Mouse (Mus musculus) heart, adult 9 months (tissue): ENCODE measurements around the gene Map3k14.
"Not testable (repeated sequence)": the region's sequence is repeated elsewhere in the genome, so short reads cannot be mapped to it uniquely, and the experiment has no call there.

ENCODE experiments used
- DNase-seq, 2 experiments: peaks; one replicate each; pipeline ENCODE4 v3.0.0; 2022; ENCODE audit warnings: low spot score in 2 of 2

The Map3k14 gene

DNA sequence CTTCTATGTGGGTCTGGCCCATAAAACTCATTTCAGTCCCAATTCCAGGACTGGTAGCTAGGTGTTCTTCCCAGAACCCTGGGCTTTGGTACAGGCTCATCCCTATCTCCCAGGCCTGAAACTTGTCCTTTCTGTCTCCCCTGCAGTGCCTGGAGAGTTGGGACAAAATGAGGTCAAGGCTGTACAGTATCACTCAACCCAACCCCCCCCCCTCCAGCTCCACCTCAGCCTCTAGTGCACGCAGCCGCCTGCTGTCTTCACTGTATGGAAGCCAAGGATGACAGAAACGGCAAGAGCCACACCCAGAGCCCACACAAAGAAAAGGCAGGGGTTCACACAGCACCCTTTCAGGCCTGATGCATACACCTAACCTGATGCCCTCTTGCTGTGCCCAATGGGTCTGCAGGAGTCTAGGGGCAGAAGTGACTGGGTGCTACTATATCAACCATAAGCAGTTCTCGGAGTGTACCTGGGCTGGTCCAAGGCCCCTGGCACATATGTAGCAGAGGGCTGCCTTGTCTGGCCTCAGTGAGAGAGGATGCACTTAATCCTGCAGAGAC is 20.5 kb downstream of the Map3k14 start:
- no peak for DNase-seq

DNA sequence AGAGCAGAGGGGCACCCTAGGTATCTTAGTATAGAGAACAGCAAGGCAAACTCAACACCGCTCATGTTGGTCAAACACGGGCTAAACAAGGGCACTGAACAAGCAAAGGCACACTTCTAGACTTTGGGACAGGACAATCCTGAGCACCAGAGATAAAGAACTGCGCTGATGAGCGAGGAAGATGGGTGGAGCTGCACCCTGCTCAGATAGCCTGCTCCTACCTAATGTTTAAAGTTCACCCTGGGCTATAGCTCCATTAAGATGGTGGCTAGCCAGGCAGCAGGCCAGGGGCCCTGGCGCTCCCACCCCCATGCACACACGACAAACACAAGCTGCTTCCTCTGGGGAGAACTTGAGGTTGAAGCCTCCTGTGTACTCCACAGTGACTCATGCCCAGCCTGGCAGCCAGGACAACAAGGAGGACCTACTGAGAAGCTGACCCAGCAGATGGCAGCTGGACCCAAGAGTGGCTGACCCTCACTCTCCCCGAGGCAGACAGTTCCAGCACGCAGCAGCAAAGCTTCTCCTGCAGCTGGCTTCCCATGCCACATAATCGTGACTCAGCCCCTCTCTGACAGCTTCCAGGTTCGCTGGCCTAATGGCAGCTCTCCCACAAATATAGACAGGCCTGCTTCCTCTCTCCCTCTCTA is 21.1 kb downstream of the Map3k14 start:
- DNase-seq: peak; percentile 68 to 77

DNA sequence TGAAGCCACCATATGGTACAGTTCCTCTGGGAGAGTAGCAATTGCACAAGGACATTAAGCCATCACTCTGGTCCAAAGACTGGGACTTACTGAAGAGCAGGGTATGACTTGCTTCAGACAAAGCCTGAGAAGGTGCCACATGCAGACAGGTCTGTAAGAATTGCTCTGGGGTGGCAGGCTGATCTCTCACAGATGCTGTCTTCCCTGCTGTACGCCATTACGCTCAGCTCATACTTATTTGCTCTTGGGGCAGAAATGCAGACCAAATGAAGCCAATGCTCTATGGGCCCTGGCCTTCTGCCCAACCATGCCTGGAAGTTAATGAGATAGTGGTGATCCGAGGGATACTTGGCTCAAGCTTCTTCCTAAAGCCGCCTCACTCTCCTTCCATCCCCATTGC is 22.4 kb downstream of the Map3k14 start:
- DNase-seq: no peak

DNA sequence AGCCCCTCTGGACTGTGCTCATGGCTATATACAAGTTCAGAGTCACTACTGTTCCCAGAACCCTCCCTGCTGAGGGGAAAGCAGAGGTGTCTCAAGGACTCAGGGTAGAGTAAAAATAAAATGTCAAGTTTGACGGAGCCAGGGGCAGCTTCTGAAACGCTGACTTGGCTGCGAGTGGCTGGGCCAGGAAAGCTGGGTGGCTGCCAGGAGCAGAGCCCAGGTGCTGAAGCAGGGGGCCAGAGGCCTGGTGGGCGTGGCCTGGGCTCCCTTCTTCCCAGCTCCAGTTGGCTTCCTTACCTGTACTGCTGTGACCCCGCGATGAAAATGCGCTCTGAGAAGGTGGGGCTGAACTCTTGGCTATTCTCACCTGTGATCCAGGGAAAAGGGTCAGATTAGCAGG is 26.5 kb downstream of the Map3k14 start:
- no peak for DNase-seq

DNA sequence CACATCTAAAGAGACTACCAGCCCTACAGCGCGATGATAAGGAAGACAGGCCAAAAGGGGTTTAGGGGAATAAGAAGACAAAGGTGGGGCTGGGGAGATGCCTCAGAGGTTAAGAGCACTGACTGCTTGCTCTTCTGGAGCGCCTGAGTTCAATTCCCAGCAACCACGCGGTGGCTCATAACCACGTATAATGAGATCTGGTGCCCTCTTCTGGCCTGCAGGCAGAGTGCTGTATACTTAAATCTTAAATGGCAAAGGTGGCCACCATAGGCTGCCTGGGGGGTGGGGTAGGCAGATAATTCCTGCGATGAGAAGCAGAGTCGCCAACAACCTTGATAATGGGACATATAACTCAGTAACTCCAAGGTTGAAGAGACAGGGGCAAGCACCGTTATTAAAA is 29.5 kb downstream of the Map3k14 start:
- no peak for DNase-seq

DNA sequence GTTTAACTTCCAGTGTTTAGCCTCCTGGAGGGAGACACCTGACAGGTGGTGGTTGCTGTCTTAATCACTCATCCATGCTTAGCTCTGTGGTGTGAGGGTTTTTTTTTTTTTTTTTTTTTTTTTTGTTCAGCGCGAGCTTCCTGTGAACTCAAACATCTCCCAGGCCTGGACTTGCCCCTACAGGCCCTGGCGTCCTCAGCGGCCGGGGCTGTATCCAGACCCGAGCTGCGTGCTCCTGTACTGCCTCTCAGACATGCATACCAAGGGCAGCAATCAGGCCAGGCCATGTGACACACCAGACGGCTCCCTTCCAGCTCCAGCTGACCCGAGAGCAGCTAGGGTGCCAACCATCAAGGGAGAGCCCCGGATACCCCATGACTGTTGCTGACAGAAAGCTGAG is 30.4 kb downstream of the Map3k14 start:
- no peak for DNase-seq

DNA sequence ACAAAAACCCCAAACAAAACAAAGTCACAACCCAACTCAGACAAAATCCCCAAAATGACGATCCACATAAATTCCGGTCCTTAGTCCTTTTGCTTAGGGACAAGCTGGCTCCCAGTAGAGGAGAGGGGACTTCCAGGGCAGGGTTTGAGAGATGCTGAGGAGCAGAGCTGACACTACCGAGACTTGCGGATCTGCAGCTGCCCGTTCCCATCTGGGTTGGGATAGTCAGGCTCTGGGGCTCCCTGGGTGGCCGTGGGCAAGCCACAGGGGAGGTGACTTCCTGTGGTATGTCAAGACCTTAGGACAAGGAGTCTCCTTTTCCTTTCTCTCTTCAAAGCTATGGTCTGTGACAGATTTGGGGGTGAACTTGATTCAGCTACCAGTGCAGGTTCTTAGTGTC is 30.8 kb downstream of the Map3k14 start:
- DNase-seq: no peak

DNA sequence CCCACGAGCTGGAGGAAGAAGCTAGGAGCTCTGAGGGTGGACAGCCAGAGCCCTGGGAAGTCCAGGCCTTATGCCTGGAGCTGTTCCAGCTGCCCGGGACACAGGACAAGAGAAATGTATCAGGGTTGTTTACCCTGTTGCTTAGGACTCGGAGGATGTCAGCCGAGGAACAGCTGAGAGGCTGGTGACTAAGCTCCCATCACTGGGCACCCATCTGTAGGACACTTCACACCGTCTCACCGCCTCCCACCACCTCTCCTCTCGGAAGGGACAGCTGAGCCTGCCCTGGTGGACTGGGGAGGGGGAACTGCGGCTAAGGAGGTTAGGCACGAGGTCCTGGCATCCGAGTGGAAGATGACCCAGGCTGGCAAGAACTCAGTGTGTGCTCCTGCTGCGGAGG is 31.6 kb downstream of the Map3k14 start:
- DNase-seq: peak in 1 of 2 experiments; percentile 36

DNA sequence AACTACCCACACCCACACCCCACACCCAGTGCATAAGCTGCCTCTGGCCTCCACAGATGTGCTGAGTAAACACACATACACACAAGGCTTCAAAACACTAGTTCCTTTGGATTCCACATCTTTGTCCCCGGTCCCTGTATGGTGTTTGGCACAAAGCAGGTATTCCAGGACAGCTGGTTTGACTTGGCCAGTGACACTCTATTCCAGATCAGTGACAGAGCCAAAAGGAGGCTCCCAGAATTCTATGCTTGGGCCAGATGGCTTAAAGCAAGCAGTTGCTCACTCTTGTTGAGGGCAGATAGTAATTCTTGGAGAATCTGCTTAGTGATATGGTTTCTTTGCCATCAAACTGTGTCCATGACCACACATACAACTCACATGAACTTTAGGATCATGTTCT is 32.8 kb downstream of the Map3k14 start:
- no peak for DNase-seq

DNA sequence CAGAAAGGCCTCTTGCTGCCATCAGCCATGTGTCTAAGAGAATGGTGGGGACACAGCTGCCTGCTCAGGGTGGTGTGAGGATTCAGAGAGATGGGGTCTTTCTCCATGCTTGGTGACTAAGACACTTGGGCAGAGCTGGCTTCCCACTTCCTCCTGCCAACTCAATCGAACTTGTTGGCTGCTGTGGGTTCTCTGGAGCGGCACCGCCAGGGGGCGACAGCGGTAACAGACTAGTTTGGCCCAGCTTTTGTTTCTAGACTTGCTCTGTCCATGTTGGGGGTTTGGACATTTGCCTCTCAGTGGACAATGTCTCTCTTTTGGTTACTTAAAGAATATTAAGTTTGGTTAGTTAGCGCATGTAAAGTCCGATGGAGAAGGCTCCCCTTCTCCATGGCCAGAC is 34.3 kb downstream of the Map3k14 start:
- peak; percentile 66 to 88 for DNase-seq

DNA sequence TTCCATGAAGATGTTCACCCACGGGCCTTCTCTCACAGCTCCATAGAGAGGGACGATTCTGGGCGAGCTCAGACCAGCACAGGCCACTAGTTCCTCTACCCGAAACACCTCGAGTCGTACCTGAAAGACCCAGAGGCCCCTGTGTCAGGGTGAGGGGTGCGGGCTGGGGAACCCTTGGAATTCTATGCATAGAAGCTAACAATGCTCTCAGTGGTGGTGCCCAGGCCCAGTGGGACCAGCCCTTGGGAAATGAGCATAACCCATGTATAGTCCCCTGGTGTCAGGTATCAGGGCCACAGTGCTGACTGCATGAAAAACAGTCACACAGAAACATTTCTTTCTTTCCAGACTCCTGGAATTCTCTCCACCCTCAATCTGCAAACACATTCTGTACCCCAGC is 35.9 kb downstream of the Map3k14 start:
- DNase-seq: no peak

DNA sequence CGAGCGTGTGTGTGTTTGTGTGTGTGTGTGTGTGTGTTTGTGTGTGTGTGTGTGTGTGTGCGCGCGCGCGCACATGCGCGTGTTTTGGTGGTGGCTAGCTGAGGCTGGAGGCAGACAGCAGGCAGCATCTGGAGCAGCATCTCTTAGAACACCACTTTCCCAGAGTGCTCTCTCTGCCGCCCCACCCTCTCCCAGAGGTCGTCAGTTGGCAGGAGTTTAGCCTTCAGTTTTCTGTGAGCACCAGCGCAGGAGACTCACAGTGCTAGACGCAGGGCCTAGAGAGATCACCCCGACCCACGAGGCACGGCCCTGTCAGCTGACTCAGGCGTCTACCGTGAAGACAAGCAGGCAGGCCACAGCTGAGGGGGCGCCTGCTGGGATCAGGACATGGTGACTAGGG is 36.6 kb downstream of the Map3k14 start:
- DNase-seq: peak in 1 of 2 experiments; percentile 56

DNA sequence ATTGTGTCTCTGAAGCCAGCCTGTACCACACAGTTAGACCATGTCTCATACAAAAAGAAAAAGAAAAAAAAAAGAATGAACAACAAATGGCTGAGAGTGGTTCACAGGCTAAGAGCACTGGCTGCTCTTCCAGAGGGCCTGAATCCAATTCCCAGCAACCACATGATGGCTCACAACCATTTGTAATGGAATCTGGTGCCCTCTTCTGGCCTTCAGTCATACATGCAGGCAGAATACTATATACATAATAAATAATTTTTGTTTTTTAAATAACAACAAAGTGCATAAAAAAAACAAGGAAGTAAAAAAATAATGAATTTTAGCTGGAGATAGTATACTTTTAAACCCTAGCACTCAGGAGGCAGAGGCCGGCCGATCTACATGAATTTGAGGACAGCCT is 37.7 kb downstream of the Map3k14 start:
- DNase-seq: no peak

DNA sequence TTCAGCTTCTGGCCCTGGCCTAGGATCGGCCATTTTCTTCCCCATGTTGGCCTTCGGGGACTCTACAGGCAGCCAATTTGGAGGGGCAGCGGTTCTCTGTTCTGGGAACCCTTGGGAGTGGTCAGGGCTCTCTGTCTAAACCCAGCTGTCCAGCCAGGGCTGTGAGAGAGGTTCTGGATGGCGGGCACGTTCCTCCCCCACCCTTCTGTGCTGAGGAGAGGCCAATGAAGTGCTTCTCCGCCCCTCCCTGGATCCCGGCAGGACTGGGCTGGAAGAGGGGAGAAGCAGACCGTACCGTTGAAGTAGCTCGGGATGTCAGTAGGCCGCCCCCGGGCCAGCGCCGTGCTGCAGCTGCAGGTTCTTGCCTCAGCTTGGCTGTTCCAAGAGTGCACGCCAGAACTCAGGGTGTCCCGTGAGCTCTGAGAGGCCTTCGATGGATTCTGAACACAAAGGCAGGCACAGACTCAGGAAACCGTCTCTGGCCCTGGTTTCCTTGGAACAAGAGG is 43.3 kb downstream of the Map3k14 start:
- peak; percentile 61 to 73 for DNase-seq

DNA sequence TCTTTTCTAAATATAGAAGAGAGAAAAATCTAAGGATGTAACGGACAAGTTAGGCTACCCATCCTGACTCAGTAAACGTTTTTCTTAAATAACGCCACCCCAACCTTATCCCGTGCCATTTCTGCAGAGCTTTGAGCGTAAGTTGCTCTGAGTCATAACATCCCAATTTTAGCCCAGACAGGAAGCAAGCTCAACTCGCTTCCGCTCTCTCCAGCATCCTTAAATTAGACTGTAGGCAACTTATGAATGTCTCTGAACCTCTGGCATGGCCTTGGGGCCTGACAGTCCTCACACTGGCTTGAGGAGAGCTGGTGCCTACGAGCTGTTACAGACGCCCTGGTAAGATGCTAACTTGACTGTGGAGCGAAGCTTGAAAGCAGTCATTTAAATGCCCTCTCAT is 43.8 kb downstream of the Map3k14 start:
- peak; percentile 57 to 70 for DNase-seq

DNA sequence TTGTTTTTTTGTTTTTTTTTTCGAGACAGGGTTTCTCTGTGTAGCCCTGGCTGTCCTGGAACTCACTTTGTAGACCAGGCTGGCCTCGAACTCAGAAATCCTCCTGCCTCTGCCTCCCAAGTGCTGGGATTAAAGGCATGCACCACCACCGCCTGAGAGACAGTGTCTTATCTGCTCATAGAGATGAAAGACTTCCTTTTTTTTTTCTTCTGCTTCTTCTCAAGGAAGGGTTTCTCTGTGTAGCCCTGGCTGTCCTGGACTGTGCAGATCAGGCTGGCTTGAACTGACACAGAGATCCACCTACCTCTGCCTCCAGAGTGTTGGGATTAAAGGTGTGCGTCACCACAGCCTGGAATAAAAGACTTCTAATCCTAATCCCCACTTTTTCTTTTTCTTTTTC is 44.6 kb downstream of the Map3k14 start:
- DNase-seq: not testable (repeated sequence)

DNA sequence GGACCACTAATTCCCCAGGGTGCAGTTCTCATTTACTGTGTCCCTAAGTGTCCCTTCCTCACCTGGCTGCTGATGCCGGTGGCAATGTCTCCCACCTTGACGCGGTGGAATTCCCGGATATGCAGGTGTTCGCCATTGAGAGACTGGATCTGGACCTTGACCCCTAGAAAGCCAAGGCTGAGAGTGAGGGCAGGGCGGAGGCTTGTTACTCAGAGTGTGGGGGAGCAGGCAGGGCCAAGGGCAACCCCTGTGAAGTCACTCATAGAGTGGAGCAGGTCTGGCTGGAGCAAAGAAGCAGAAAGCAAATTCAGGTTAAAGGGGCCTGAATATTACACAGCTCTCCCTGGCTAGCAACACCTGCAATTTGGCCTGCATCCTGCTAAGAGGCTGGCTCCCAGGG is 45.8 kb downstream of the Map3k14 start:
- DNase-seq: no peak

DNA sequence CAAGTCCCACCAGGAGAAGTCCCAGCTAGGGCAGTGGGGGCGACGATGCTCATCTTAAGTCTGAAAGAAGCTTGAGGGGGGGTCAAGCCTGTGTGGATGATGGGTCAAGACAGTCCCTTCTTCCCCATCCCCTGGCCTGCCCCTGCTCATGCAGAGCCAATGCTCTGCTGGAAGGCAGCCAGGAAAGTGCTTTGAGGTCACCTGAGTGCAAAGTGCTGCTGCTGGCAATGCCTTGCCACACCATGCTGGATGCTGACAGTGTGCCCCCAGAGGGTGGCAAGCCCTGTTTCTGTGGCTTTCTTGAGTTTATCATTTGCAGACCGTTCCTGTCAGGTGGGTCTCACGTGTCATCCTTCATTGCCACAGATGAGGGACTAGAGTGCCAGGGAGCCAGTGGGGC is 47.3 kb downstream of the Map3k14 start:
- no peak for DNase-seq

DNA sequence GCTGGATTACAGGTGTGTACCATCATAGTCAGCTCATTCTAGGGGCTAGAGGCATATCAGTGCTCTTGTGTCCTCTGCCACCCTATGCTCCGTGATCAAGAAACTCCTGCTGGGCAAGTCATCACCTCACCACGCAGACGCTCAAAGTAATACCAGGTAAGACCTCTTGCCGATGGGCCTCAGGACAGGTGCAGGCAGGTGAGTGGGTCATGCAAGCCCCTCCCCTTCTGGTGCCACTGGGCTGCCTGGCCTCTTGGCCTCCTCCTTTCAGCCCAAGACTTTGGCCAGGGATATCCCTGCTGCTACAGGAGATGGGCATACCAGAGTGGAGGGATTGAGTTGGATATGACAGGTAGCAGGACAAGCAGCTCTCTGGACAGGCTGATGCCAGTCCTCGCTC is 48.0 kb downstream of the Map3k14 start:
- no peak for DNase-seq

DNA sequence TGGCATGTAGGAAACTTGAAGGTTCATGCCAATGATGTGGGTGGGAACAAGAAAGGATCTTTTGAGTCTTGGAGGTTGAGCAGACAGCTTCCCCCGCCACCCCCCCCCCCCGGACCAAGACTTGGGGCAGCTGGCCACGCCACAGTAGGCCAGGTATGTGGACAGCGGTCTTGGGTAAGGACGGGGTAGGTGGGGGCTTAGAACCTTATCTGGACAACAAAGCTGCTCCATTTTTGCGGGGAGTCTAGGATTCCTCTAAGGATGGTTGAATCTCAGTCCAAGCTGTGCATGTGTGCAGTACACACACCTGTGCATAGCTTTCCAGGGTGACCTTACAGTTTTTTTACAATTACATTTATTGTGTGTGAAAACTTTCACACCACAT is 48.8 kb downstream of the Map3k14 start:
- no peak for DNase-seq

DNA sequence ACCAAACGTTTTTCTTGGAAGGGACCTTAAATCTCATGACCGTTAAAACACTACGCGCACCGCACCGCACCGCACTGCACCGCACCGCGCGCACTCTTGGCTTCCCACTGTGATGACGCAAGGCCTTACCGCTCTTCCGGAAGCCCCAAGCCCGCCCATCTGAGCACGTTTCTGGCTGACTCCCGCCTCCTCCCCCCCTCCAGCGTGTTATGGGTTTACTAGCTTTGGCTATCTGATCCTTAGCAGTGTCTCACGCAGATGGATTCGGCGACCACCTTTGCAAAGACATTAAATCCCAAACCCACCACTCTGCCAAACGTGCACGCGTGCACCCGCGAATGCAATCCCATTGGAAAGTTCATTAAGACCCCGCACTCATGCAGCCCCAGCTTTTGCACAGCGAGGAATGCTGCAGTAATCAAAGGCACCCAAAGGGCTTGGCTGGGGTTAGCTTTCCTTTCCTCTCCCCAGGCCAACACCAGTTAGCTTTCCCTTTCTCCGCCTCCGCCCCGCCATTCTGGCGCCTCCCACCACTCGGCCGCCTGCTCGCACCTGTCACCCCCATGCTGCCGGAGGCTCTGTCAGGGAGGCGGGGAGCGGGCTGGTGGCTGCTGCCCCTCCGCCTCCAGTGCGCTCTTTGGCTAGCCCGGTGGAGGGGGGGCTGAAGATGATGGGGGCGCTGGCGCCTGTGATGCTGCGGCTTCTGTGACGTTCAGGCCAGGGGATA is 49.3 kb downstream of the Map3k14 start, which contains the start of gene Spata32:
Spata32 (minus strand) TSS at position 643 of the 727 bp plus-strand sequence.
- DNase-seq: peak; percentile 44 to 53

DNA sequence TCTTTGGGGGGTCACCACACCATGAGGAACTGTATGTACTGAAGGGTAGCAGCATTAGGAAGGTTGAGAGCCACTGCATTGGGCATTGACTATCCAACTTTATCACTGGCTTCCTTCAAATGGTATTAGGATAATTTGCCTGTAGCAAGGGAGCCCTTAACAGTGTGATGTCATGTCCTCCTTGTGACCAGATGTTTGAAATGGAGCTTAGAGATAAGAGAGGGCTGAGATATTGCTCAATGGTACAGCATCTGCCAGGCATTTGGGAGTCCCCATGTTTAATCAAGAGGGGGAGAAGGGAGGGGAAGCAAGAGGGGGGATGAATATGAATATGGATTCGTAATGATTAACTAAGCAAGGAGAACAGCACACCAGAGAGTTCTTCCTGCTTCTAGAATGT is 51.9 kb downstream of the Map3k14 start:
- DNase-seq: no peak

DNA sequence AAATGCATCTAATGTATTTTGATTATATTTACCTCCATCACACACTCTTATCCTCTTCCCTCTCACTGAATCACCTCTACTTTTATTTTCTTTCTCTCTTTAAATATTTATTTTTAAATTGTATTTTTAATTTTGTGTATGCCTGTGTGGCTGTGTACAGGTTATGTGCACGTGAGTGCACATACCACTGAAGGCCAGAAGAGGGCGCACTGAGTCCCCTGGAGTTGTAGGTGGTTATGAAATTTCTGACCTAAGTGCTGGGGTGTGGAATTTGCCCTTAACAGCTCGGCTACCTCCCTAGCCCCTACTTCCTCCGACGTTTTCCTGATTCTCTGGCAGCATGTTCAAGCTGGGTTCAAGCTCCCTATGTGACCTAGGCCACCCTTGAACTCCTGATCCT is 53.6 kb downstream of the Map3k14 start:
- no peak for DNase-seq
